Mouse (Mus musculus): ENCODE measurements around the gene Mindy3. TPM values are rescaled to one million over a fixed set of nuclear protein-coding genes. Genes with fewer than 3 reads are reported as not detected.

The Mindy3 gene
- polyA plus RNA-seq, 1 experiment = 38.9 TPM

DNA sequence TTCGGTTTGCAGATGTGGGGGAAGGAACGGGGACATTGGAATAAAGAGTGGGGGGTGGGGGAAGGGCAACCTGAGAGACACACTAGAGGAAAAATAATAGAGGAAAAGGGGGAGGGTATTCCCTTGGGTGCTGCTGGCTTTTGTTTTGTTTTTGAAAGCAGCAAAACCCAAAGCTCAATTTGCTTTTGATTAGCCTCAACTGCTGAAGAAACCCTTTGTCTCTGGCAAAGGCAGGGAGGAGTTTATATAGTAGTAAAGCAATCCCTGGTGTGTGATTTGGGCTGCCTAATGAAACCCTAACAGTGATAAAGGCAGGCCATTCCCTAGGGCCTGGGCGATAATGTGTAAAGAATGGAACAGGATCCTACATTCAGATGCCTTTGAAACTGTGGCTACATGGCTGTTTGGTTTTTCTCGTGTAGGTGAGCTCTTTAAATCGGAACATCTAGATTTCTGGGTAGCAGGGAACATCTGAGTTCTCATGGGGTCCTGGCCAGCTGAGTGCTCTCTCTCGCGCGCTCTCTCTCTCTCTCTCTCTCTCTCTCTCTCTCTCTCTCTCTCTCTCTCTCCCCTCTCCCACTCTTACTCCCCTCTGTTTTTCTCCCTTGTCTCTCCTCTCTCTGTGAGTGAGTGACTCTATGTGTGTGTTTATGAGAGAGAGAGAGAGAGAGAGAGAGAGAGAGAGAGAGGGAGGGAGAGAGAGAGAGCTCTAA lies 90.8 kb downstream of the Mindy3 start:
- no peak overlapping the region for H3K27ac ChIP-seq (replicated peaks; ENCODE audit: low read depth, low read length)
- no peak overlapping the region for H3K4me3 ChIP-seq (ENCODE audit: insufficient read depth, low read depth, low read length)

DNA sequence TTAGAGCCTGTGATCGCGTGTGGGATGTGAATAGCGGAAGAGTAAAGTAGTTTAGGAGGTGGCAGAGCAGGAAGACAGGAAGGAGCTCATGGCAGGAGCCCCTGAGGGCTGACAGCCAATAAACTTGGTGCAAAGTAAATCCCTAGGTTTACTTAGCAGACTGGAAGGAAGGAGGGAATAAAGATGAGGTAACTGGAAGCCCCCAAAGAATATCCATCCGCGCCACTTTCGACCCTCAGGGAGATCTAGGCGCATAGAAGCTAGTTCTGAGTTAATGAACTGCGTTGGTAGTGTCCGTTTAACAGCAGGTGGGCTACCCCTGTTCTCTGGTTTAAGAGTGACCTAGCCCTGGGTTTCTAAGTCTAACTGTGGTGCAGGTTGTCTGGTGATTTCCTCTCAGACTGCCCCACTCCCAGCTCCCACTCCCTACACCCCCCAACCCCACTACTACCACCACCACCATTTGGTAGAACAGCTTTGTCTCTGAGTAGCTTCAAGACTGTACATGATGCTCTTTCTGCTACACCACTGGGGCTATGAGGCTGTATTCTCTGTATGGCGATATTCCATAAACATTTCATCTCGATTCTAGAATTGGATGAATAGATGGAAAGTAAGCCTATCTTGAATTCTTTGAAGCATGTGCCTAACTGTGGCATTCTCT lies 91.4 kb downstream of the Mindy3 start:
- Histone ChIP-seq H3K4me3 (ENCODE audit: insufficient read depth, low read depth, low read length) (no peak overlapping the region), H3K27ac (replicated peaks; ENCODE audit: low read depth, low read length) (no peak overlapping the region), H3K4me1 (ENCODE audit: control insufficient read depth, insufficient read depth, insufficient read length, low read length) (no peaks in the 10 kb centered on the region)

More for the DNA sequence above, 90.8 kb downstream of the Mindy3 start:
- H3K4me1 ChIP-seq (ENCODE audit: control insufficient read depth, insufficient read depth, insufficient read length, low read length) = no peaks in the 10 kb centered on the region

DNA sequence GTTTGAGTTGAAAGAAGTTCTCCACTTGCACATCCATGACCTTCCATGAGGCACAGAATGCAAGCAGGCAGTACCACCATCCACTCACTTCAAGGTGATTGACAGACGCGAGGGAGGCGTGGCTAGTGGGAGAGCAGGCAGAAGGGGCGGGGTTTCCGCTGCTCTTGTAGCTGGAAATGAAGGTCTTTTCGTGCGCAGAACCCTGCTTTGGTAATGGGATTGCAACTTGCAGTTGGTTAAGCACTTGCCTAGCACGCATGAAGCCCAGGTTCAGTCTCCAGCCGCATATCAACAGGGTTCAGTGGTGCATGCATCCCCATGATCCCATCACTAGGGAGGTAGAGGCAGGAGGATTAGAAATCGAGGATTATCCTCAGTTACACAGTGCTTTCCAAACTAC lies 92.1 kb downstream of the Mindy3 start:
- Histone ChIP-seq H3K4me3 (ENCODE audit: insufficient read depth, low read depth, low read length) (no peak overlapping the region), H3K27ac (replicated peaks; ENCODE audit: low read depth, low read length) (no peak overlapping the region), H3K4me1 (ENCODE audit: control insufficient read depth, insufficient read depth, insufficient read length, low read length) (no peaks in the 10 kb centered on the region)

DNA sequence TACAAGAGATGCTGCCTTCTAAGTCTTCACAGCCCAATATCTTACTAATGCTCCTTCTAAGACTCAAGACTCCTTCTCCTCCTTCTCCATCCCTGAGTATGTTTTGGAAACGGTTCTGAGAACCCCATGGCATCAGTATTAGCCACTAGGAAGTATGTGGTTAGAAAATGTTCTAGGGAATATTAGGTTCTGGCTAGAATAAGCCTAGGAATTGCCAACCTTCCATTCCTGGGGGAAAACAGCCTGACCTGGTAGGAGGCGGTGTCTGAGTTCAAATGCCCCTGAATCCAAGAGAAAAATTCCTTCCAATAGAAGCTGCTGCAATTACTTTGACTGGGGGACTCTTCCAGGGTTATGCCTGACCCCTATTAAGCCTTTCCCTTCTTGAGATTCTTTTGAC lies 93.4 kb downstream of the Mindy3 start:
- H3K4me1 ChIP-seq (ENCODE audit: control insufficient read depth, insufficient read depth, insufficient read length, low read length) = no peaks in the 10 kb centered on the region
- H3K27ac ChIP-seq (replicated peaks; ENCODE audit: low read depth, low read length) = 0 out of 2 replicates have a peak overlapping the region, but pooled peaks have one; percentile 30
- H3K4me3 ChIP-seq (ENCODE audit: insufficient read depth, low read depth, low read length) = no peak overlapping the region

DNA sequence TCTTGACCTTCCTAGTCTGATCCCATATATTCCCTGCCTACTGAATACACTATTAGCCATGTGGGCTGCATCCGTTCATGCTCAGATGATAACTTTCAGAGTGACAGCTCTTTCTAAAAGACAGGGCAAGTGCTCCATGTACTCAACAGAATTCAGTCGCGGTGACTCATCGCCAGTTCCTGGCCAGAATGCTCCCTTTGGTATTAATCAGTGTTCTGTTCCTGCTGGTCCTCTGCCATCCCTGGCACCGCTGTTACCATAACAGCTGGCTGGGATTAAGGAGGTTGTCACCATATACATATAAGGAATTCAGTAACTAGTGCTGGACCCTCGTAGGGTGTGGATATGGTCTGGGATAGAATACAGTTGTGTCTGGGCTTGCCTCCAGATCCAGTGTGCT lies 93.9 kb downstream of the Mindy3 start:
- Histone ChIP-seq H3K27ac (replicated peaks; ENCODE audit: low read depth, low read length) (0 out of 2 replicates have a peak overlapping the region, but pooled peaks have one; percentile 30), H3K4me1 (ENCODE audit: control insufficient read depth, insufficient read depth, insufficient read length, low read length) (no peaks in the 10 kb centered on the region), H3K4me3 (ENCODE audit: insufficient read depth, low read depth, low read length) (no peak overlapping the region)

DNA sequence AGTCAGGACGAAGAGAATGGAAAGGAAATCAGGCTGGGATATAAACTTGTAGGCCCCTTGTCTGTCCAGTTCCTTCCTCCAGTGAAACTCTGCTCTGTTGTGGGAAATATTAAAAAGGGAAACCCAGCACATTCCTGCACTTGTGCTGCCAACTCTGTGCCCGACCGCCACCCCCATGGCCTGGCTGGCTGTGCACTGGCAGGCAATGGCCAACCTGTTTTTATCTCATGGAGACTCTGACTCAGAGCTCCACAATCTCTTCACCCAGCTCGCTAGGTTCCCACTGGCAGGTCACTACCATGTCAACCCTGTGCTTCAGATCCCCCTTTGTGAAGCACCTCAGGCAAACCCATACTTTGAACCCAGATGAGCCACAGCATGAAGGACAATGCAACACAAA lies 98.4 kb downstream of the Mindy3 start:
- Histone ChIP-seq H3K27ac (replicated peaks; ENCODE audit: low read depth, low read length) (no peak overlapping the region), H3K4me1 (ENCODE audit: control insufficient read depth, insufficient read depth, insufficient read length, low read length) (no peaks in the 10 kb centered on the region), H3K4me3 (ENCODE audit: insufficient read depth, low read depth, low read length) (no peak overlapping the region)

DNA sequence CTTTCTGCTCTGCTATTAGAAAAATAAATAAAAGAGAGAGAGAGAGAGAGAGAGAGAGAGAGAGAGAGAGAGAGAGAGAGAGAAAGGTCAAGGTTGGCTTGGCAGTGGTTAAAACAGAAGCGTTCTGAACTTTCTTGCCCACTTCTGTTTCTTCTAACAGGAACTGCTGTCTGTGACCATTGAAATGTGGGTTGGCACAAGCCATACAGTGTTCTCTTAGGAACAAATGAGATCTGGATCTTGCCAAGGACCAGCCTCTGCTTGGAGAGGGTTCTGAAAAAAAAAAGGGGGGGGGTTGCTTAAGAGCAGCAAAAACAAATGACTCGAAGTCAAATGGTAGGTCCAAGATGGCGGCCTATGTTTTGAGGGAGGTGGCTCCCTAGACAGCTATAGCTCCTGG lies 100.6 kb downstream of the Mindy3 start:
- Histone ChIP-seq H3K27ac (replicated peaks; ENCODE audit: low read depth, low read length) (no peak overlapping the region), H3K4me3 (ENCODE audit: insufficient read depth, low read depth, low read length) (no peak overlapping the region)

DNA sequence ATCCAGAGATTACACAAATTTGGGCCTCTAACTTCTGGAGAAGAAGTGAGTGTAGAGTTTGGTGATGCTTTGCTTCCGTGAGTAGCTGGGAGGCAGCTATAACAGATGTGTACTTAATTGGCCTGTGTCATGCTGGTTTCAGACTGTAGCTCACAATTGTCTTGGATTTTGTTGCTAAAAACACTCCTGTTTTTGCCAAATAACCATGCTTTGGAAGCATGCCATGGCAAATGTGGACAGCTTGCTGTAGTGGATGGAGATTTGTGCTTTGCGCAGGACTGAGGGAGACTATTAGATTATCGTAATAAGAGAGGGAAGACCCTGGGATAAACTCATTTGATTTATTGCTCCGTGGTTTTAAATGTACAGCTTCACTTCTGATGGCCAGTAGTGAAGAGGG lies 101.2 kb downstream of the Mindy3 start:
- Histone ChIP-seq H3K4me1 (ENCODE audit: control insufficient read depth, insufficient read depth, insufficient read length, low read length) (no peaks in the 10 kb centered on the region), H3K4me3 (ENCODE audit: insufficient read depth, low read depth, low read length) (no peak overlapping the region), H3K27ac (replicated peaks; ENCODE audit: low read depth, low read length) (peak overlapping the region; percentile 1; the same call in 1 of the 2 replicates)

More for the DNA sequence above, 100.6 kb downstream of the Mindy3 start:
- no peaks in the 10 kb centered on the region for H3K4me1 ChIP-seq (ENCODE audit: control insufficient read depth, insufficient read depth, insufficient read length, low read length)

DNA sequence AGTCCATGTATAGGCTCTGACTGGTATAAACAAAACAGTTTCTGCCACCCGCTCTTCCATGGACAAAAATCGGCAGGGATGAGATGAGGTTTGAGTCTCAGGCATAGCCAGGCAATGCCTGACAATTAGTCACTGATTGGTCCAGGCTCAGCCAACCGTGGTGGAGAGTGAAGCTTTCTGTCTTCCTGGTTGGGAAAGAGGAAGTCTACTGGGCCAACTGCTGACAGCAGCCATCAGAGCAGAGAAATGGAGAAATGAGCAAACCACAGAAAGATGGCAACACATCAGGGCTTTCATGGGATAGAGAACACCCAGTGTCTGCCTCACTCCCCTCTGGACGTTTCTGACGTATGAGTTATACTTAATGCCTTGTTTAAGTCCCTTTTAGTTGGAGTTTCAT lies 101.9 kb downstream of the Mindy3 start:
- 0 out of 2 replicates have a peak overlapping the region, but pooled peaks have one; percentile 1 for H3K27ac ChIP-seq (replicated peaks; ENCODE audit: low read depth, low read length)
- no peaks in the 10 kb centered on the region for H3K4me1 ChIP-seq (ENCODE audit: control insufficient read depth, insufficient read depth, insufficient read length, low read length)
- H3K4me3 ChIP-seq (ENCODE audit: insufficient read depth, low read depth, low read length) = no peak overlapping the region

DNA sequence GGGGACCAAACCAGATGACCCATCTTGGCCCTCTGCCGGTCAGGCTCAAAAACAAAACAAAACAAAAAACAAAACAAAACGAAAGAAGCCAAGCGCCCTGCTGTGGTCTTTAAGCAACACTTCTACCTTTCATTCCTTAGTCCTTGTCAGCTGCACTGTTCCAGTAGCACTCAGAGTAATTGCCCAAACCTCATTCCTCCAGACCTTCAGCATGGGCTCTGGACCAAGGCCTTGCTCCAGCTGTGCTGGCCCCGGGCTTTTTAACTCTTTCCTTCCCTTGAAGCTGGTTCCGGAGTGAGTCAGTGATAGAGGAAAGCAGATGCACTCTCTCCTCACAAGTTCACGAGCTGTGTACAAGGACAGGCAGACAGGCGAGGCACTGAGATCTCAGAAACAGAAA lies 102.9 kb downstream of the Mindy3 start:
- H3K27ac ChIP-seq (replicated peaks; ENCODE audit: low read depth, low read length) = no peak overlapping the region
- no peaks in the 10 kb centered on the region for H3K4me1 ChIP-seq (ENCODE audit: control insufficient read depth, insufficient read depth, insufficient read length, low read length)
- H3K4me3 ChIP-seq (ENCODE audit: insufficient read depth, low read depth, low read length) = no peak overlapping the region

DNA sequence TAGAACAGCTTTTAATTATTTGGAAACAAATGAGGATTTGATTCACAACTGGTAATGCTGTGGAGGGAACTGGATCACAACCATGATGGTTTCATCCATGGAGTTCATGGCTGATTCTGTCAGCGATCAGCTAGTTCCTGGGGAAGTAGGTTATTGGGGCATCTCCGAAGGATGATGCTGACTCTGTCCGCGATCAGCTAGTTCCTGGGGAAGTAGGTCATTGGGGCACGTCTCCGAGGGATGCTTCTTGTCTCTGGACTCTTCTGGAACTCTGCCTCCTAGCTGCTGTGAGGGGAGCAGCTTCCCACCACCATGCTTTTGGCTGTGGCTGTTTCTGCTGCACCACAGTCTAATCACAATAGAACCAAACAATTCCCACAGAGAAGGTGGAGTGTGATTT lies 105.2 kb downstream of the Mindy3 start:
- Histone ChIP-seq H3K4me3 (ENCODE audit: insufficient read depth, low read depth, low read length) (no peak overlapping the region), H3K4me1 (ENCODE audit: control insufficient read depth, insufficient read depth, insufficient read length, low read length) (no peaks in the 10 kb centered on the region), H3K27ac (replicated peaks; ENCODE audit: low read depth, low read length) (no peak overlapping the region)

DNA sequence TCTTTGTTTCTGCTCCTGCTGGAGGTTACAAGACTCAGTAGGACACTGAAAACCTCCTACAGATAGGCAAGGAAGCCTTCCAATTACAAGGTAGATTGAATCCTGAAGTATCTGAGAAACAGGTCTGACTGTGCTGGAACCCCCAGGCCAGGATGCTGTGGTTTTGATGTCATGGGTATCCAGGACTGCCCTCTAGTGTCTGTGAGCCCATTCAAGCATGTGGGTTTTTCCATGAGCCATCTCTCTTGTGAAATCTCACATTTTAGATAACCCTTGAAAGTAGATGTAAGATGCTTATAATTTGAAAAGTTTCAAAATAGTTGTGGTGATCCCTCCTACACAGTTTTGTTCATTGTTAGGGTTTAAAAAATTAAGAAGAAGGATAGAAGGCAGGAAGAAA lies 110.8 kb downstream of the Mindy3 start:
- Histone ChIP-seq H3K27ac (replicated peaks; ENCODE audit: low read depth, low read length) (no peak overlapping the region), H3K4me1 (ENCODE audit: control insufficient read depth, insufficient read depth, insufficient read length, low read length) (no peaks in the 10 kb centered on the region), H3K4me3 (ENCODE audit: insufficient read depth, low read depth, low read length) (no peak overlapping the region)

DNA sequence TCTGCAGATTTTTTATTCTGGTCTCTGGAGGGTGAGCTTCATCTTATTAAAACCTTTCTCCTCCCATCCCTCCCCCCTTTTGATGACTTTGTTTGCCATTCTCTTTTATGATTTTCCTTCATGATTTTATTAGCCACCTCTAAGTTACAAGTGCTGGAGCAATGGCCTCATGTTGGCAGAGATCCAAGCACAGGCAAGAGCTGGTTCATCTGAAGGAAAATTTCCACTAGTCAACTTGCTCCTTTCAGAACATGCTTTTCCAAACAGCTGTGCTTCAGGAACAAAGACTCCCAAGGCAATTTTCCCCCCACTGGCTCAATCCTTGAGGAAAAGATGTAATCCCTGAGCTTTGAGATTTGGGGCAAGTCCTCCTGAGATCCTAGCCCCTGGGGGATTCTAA lies 112.0 kb downstream of the Mindy3 start:
- H3K4me1 ChIP-seq (ENCODE audit: control insufficient read depth, insufficient read depth, insufficient read length, low read length) = no peaks in the 10 kb centered on the region
- no peak overlapping the region for H3K27ac ChIP-seq (replicated peaks; ENCODE audit: low read depth, low read length)
- H3K4me3 ChIP-seq (ENCODE audit: insufficient read depth, low read depth, low read length) = no peak overlapping the region

DNA sequence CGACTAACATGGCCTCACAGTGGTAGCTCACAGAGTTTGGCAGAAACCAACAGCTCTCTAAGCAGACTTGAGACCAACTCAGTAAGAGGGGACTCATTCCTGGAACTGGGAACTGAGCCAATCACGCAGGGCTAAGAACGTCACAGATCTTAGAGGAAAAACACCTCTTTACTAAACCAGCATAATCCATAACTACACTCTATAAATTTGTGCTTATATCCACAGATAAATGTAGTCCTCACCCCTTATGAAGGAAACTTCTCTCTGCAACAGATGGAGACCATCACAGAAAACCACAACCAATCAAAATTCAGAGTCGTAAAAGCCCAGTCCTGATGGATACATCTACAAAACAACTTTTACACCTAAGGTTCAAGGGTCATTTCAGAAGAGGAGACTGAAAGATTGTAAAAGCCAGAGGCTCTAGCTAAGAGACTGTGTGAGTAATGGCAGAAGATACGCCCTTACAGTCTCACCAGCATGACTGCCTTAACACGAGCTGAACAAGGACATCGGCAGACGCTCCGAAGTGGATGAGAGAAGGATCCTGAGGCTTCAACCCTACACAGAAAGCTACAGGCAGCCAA lies 114.1 kb downstream of the Mindy3 start:
- H3K4me1 ChIP-seq (ENCODE audit: control insufficient read depth, insufficient read depth, insufficient read length, low read length) = no peaks in the 10 kb centered on the region
- no peak overlapping the region for H3K4me3 ChIP-seq (ENCODE audit: insufficient read depth, low read depth, low read length)
- no peak overlapping the region for H3K27ac ChIP-seq (replicated peaks; ENCODE audit: low read depth, low read length)

DNA sequence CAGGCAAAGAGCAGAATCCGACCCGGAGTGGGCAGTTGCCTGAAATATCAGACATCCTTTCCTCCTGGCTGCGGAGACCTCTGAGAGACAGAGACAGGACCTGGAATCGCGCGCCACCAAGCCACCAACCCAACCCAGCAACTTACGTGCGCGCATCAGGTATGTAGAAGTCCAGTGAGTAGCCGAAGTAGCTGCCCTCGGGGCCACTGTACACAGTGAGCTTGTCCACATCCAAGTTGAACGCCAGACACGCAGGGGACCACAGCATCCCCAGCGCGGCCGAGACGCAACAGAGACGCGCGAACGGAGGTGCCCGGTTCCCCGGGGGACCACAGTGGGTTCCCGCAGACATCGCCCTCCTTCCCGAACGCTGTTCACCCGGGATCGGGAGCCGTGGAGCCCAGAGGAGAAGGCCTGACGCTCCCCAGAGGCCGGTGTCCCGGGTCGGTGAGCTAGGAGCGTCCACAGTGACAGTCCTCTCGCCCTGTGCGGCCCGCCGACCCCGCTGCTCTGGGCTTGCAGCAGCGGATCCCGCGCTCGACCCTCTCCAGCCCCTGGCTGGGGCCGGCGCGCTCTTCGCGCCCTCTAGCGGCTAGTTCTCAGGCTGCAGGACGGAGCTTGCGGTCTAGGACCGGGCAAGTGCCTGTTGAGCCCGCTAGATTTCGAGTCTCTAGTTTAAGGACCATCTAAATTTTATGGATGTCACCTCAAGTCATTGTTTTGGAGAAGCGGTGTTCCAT lies 117.7 kb downstream of the Mindy3 start, which contains the start of gene Itga8:
Gene Itga8, minus strand, starts transcription at position 492 of the 740 bp plus-strand sequence.
- peak within 1 kb of the TSS; percentile 67 for H3K4me3 ChIP-seq (ENCODE audit: insufficient read depth, low read depth, low read length)
- no peak within 1 kb of the TSS for H3K27ac ChIP-seq (replicated peaks; ENCODE audit: low read depth, low read length)
- no peaks in the 10 kb centered on the region for H3K4me1 ChIP-seq (ENCODE audit: control insufficient read depth, insufficient read depth, insufficient read length, low read length)
